Mouse (Mus musculus): ENCODE data around the gene Pxmp4. TPM values are rescaled to one million over a fixed set of nuclear protein-coding genes. Genes with fewer than 3 reads are reported as not detected.

Gene Pxmp4
- polyA plus RNA-seq (2014; fragmentation: Nextera tagmentation; extraction: Ambion mirVana): 14.5 and 15.1 TPM in 2 replicates

DNA sequence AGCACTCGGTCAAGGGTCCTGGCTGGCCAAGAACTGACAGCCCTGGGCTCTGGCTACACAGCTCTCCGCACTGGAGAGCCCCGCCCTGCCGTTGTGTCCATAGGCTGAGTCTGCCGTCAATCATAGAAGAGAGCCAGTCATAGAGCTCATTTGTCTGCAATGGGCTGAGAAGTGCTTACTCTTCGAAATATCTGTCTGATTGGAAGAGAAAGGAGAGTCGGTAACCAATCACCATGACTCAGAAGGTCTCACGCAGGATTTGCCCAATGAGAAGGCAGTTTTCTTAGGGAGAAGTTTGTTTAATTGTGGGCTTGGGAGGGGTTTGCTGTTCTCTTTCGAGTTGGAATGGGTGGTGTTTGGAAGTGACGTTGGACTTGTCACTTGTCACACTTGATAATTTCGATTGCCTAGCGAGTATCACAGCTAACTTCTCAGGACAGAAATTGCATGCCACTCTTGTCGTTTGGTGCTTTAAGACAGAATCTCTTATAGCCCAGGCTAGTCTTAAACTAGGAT is at the start of gene Pxmp4:
Pxmp4 (minus strand) TSS at position 71 of the 516 bp plus-strand sequence.
- Histone ChIP-seq H3K9ac (ENCODE audit: low read length) (peak within 1 kb of the TSS; percentile 67), H3K27ac (ENCODE audit: low read depth, low read length) (no peak within 1 kb of the TSS), H3K4me1 (ENCODE audit: control insufficient read depth, insufficient read depth, low read length) (no peaks in the 10 kb centered on the region), H3K4me3 (ENCODE audit: low read depth, low read length) (peak within 1 kb of the TSS; percentile 53), H3K27me3 (ENCODE audit: control insufficient read depth, insufficient read depth, low read length) (no peaks in the 10 kb centered on the region), H3K36me3 (ENCODE audit: control insufficient read depth, insufficient read depth, low read length) (no peaks in the 10 kb centered on the region), H3K9me3 (ENCODE audit: control insufficient read depth, low read length) (no peaks in the 10 kb centered on the region), H3K4me2 (ENCODE audit: low read depth) (peak within 1 kb of the TSS; percentile 56)
- WGBS: 2% methylated on average over 13 of the region's 13 CpGs
- ATAC-seq (ENCODE audit: insufficient read depth, low FRiP score, low TSS enrichment): peak; percentile 100
- peak; percentile 96 for DNase-seq (ENCODE audit: low spot score)

DNA sequence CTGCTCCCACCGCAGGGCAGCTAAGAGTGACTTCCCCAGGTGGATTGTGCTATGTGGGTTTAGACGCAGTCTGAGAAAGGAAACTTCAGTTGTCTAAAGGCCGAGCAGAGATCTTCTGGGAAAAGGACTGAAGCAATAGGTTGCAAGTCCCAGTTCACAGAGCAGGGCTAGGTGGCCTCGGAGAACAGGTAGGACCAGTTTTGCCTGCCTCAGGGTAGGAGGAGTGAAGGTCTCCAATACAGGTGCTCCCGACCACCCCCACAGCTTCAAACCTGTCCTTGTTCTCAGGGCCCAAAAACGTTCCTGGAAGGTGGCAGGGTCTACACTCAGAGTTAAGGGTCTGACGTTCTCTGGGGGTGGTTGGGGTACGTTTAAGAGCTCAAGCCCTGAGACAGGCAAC is 47.9 kb upstream of the Pxmp4 start, which contains the start of gene Chmp4b:
Chmp4b (plus strand) TSS at position 343 of the 400 bp plus-strand sequence.
- H3K4me1 ChIP-seq (ENCODE audit: control insufficient read depth, insufficient read depth, low read length): no peaks in the 10 kb centered on the region
- no peak within 1 kb of the TSS for H3K27ac ChIP-seq (ENCODE audit: low read depth, low read length)
- H3K9me3 ChIP-seq (ENCODE audit: control insufficient read depth, low read length): no peaks in the 10 kb centered on the region
- ATAC-seq (ENCODE audit: insufficient read depth, low FRiP score, low TSS enrichment) (no peak), DNase-seq (ENCODE audit: low spot score) (no peak)
- no peaks in the 10 kb centered on the region for H3K27me3 ChIP-seq (ENCODE audit: control insufficient read depth, insufficient read depth, low read length)
- 58% methylated on average over 8 of the region's 8 CpGs for WGBS
- H3K4me3 ChIP-seq (ENCODE audit: low read depth, low read length): no peak within 1 kb of the TSS
- no peaks in the 10 kb centered on the region for H3K36me3 ChIP-seq (ENCODE audit: control insufficient read depth, insufficient read depth, low read length)
- H3K4me2 ChIP-seq (ENCODE audit: low read depth): no peak within 1 kb of the TSS
- H3K9ac ChIP-seq (ENCODE audit: low read length): no peak within 1 kb of the TSS

DNA sequence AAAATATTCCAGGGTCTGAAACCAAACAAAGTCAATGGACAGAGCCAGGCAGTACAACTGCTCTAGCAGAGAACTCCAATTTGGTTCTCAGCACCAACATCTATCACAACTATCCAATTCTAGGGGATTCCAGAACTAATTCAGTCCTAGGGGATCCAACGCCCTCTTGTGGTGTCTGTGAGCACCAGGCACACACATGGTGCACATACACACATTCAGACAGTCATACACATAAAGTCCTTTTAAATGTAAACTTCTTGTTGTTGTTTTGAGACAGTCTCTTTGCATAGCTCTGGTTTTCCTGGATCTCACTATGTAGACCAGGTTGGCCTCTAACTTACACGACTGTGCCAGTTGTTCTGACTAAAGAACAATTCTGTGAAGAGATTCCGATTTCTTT is 46.9 kb upstream of the Pxmp4 start:
- H3K27me3 ChIP-seq (ENCODE audit: control insufficient read depth, insufficient read depth, low read length): no peaks in the 10 kb centered on the region
- H3K4me2 ChIP-seq (ENCODE audit: low read depth): no peak overlapping the region
- no peak overlapping the region for H3K9ac ChIP-seq (ENCODE audit: low read length)
- DNase-seq (ENCODE audit: low spot score): no peak
- H3K4me3 ChIP-seq (ENCODE audit: low read depth, low read length): no peak overlapping the region
- no peak overlapping the region for H3K27ac ChIP-seq (ENCODE audit: low read depth, low read length)
- H3K36me3 ChIP-seq (ENCODE audit: control insufficient read depth, insufficient read depth, low read length): no peaks in the 10 kb centered on the region
- no peak for ATAC-seq (ENCODE audit: insufficient read depth, low FRiP score, low TSS enrichment)
- no peaks in the 10 kb centered on the region for H3K4me1 ChIP-seq (ENCODE audit: control insufficient read depth, insufficient read depth, low read length)
- H3K9me3 ChIP-seq (ENCODE audit: control insufficient read depth, low read length): no peaks in the 10 kb centered on the region
- WGBS: 77% methylated on average over 3 of the region's 3 CpGs

DNA sequence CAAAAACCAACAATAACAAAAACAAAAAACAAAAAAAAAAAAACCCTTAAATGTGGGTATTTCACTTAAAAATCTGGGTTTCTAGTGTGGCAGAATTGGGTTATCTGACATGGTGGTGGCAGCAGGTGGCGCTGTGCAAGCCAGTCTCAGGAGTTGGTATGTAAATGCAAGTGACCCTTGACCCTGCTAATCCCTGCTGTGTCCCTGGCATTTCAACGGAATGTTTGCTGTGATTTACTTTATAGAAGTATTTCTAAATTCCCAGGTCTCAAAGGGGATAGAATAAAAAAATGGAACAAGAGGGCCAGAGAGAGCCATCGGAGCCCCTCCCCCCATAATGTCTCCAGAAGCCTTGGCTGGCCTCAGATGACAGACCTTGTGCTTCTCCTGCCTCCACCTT is 44.6 kb upstream of the Pxmp4 start:
- Histone ChIP-seq H3K4me2 (ENCODE audit: low read depth) (no peak overlapping the region), H3K4me1 (ENCODE audit: control insufficient read depth, insufficient read depth, low read length) (no peaks in the 10 kb centered on the region), H3K9me3 (ENCODE audit: control insufficient read depth, low read length) (no peaks in the 10 kb centered on the region), H3K27me3 (ENCODE audit: control insufficient read depth, insufficient read depth, low read length) (no peaks in the 10 kb centered on the region), H3K36me3 (ENCODE audit: control insufficient read depth, insufficient read depth, low read length) (no peaks in the 10 kb centered on the region), H3K4me3 (ENCODE audit: low read depth, low read length) (no peak overlapping the region), H3K27ac (ENCODE audit: low read depth, low read length) (no peak overlapping the region), H3K9ac (ENCODE audit: low read length) (no peak overlapping the region)
- 24% methylated on average over 3 of the region's 3 CpGs for WGBS
- no peak for ATAC-seq (ENCODE audit: insufficient read depth, low FRiP score, low TSS enrichment)
- DNase-seq (ENCODE audit: low spot score): peak; percentile 31

DNA sequence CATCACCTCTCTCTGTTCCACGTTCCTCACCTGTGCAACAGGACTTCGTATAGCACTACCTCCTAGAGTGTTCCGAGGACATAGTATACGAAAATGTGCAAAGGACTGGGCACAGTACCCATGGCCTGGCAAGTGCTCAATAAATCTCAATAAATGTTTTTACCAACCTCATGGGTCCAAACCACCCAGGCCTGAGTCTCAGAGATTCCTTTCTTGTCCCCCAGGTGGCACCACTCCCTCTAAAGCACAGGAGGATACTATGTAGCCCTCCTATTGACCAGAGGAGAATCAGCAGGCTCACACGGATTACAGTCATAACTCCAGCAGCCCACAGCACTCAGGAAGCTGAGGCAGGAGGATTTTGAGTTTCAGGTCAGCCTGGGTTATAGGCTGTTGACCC is 43.1 kb upstream of the Pxmp4 start:
- no peak overlapping the region for H3K27ac ChIP-seq (ENCODE audit: low read depth, low read length)
- H3K9ac ChIP-seq (ENCODE audit: low read length): no peak overlapping the region
- no peaks in the 10 kb centered on the region for H3K4me1 ChIP-seq (ENCODE audit: control insufficient read depth, insufficient read depth, low read length)
- H3K27me3 ChIP-seq (ENCODE audit: control insufficient read depth, insufficient read depth, low read length): no peaks in the 10 kb centered on the region
- no peak for DNase-seq (ENCODE audit: low spot score)
- H3K36me3 ChIP-seq (ENCODE audit: control insufficient read depth, insufficient read depth, low read length): no peaks in the 10 kb centered on the region
- no peak overlapping the region for H3K4me2 ChIP-seq (ENCODE audit: low read depth)
- H3K4me3 ChIP-seq (ENCODE audit: low read depth, low read length): no peak overlapping the region
- WGBS: 83% methylated on average over 5 of the region's 5 CpGs
- H3K9me3 ChIP-seq (ENCODE audit: control insufficient read depth, low read length): no peaks in the 10 kb centered on the region
- ATAC-seq (ENCODE audit: insufficient read depth, low FRiP score, low TSS enrichment): no peak

DNA sequence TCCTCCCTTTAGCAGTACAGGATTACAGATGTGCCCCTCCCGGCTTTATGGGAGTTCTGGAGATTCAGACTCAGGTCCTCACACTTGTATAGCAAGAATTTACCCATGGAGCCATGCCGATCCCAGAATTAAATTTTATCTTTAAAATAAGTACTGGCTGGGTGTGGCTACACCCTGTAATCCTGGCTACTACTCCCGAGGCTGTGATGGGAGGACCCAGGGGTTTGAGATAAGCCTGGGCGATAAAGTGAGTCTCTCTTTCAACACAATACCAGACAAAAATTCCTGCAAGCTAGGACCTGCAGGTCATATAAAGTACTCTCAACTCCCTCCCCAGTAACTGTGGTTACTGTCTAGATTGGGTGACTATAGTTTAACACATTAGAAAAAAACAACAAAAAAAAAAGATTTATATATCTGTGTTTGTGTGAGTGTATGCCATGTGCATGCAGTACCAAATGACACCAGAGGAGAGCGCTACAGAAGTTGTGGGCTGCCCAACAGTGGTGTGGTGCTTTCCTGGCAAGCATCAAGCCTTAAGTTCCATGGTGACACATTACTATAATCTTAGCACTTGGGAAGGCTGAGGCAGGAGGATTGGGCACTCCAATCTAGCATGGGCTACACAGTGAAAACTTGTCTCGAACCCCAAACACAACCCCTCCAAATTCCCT is 39.3 kb upstream of the Pxmp4 start:
- H3K9ac ChIP-seq (ENCODE audit: low read length): no peak overlapping the region
- H3K27me3 ChIP-seq (ENCODE audit: control insufficient read depth, insufficient read depth, low read length): no peaks in the 10 kb centered on the region
- H3K4me3 ChIP-seq (ENCODE audit: low read depth, low read length): no peak overlapping the region
- H3K36me3 ChIP-seq (ENCODE audit: control insufficient read depth, insufficient read depth, low read length): peaks cover 7% of the 10 kb centered on the region
- H3K4me2 ChIP-seq (ENCODE audit: low read depth): no peak overlapping the region
- ATAC-seq (ENCODE audit: insufficient read depth, low FRiP score, low TSS enrichment) (no peak), DNase-seq (ENCODE audit: low spot score) (no peak)
- WGBS: 93% methylated on average over 6 of the region's 6 CpGs
- H3K9me3 ChIP-seq (ENCODE audit: control insufficient read depth, low read length): no peaks in the 10 kb centered on the region
- no peak overlapping the region for H3K27ac ChIP-seq (ENCODE audit: low read depth, low read length)
- no peaks in the 10 kb centered on the region for H3K4me1 ChIP-seq (ENCODE audit: control insufficient read depth, insufficient read depth, low read length)

DNA sequence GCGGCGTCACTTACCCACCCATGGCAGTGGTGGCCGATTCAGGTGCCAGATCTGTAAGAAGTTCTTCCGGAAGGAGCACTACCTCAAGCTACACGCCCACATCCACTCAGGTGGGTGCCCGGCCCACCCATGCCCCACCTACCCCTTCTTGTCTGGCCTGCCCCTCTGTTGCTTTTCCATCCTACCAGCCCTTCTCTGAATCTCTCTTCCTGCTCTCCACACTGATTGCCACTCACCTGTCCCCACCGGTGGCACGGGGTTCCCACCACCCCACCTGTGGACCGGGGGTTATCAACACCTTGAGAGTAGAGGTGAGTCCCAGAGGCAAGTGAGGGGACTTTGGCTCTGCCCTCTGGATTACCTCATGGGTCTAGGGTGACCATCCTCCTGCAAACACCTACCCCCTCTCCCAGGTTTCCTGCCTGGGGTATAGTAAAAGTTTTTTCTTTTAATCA is 38.5 kb upstream of the Pxmp4 start:
- Histone ChIP-seq H3K4me1 (ENCODE audit: control insufficient read depth, insufficient read depth, low read length) (no peaks in the 10 kb centered on the region), H3K4me3 (ENCODE audit: low read depth, low read length) (no peak overlapping the region), H3K4me2 (ENCODE audit: low read depth) (no peak overlapping the region), H3K27ac (ENCODE audit: low read depth, low read length) (no peak overlapping the region), H3K27me3 (ENCODE audit: control insufficient read depth, insufficient read depth, low read length) (no peaks in the 10 kb centered on the region), H3K9me3 (ENCODE audit: control insufficient read depth, low read length) (no peaks in the 10 kb centered on the region), H3K36me3 (ENCODE audit: control insufficient read depth, insufficient read depth, low read length) (peaks cover 8% of the 10 kb centered on the region), H3K9ac (ENCODE audit: low read length) (no peak overlapping the region)
- DNase-seq (ENCODE audit: low spot score): no peak
- ATAC-seq (ENCODE audit: insufficient read depth, low FRiP score, low TSS enrichment): no peak
- WGBS: 98% methylated on average over 9 of the region's 9 CpGs

DNA sequence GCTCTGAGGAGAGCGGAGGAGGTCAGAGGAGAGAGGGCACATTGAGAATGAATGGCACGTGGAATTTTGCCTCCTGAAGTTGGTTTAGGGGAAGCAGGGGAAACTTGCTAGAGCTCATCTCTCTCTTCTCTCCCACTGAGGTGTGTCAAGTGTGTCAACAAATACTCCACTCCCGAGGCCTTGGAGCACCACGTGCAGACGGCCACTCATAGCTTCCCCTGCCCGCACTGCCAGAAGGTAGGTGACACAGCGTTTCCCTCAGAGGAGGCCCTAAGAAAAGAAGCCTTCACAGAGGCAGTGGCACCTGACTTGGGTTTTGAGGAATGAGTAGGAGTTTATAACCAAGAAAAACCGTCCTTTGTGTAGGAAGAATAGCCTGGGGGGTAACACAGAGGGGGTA is 37.7 kb upstream of the Pxmp4 start:
- no peaks in the 10 kb centered on the region for H3K9me3 ChIP-seq (ENCODE audit: control insufficient read depth, low read length)
- no peaks in the 10 kb centered on the region for H3K27me3 ChIP-seq (ENCODE audit: control insufficient read depth, insufficient read depth, low read length)
- H3K36me3 ChIP-seq (ENCODE audit: control insufficient read depth, insufficient read depth, low read length): peaks cover 8% of the 10 kb centered on the region
- no peak overlapping the region for H3K4me3 ChIP-seq (ENCODE audit: low read depth, low read length)
- H3K4me1 ChIP-seq (ENCODE audit: control insufficient read depth, insufficient read depth, low read length): no peaks in the 10 kb centered on the region
- ATAC-seq (ENCODE audit: insufficient read depth, low FRiP score, low TSS enrichment) (no peak), DNase-seq (ENCODE audit: low spot score) (no peak)
- no peak overlapping the region for H3K27ac ChIP-seq (ENCODE audit: low read depth, low read length)
- H3K9ac ChIP-seq (ENCODE audit: low read length): no peak overlapping the region
- 80% methylated on average over 8 of the region's 8 CpGs for WGBS
- no peak overlapping the region for H3K4me2 ChIP-seq (ENCODE audit: low read depth)

DNA sequence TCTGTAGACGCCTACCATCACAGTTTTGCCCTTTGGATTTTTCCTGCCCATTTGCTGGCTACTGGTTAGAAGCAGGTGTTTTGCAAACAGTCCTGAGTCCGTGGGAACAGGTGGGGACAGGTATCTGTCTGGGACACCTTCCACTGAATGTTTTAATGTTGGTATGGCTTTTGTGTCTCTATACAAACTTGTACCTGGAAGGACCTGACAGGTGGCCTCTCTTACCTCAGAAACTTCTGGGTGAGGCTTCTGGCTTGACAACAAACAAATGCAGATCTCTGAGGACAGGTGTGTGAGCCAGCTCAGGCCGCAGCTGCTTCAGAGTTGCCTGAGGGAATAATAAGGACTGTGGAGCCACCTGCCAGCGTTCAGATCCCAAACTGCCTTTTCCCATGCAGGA is 35.6 kb upstream of the Pxmp4 start:
- Histone ChIP-seq H3K4me3 (ENCODE audit: low read depth, low read length) (no peak overlapping the region), H3K4me1 (ENCODE audit: control insufficient read depth, insufficient read depth, low read length) (no peaks in the 10 kb centered on the region), H3K36me3 (ENCODE audit: control insufficient read depth, insufficient read depth, low read length) (peaks cover 10% of the 10 kb centered on the region), H3K9me3 (ENCODE audit: control insufficient read depth, low read length) (no peaks in the 10 kb centered on the region), H3K4me2 (ENCODE audit: low read depth) (no peak overlapping the region), H3K27ac (ENCODE audit: low read depth, low read length) (no peak overlapping the region), H3K9ac (ENCODE audit: low read length) (no peak overlapping the region), H3K27me3 (ENCODE audit: control insufficient read depth, insufficient read depth, low read length) (no peaks in the 10 kb centered on the region)
- no peak for ATAC-seq (ENCODE audit: insufficient read depth, low FRiP score, low TSS enrichment)
- 95% methylated on average over 4 of the region's 4 CpGs for WGBS
- no peak for DNase-seq (ENCODE audit: low spot score)

Data from neural tube, embryonic 11.5 days (tissue).